Mouse (Mus musculus) midbrain, embryonic 14.5 days (tissue): ENCODE results near the gene Mrln. TPM values are rescaled to one million over a fixed set of nuclear protein-coding genes. Genes with fewer than 3 reads are reported as not detected.
A peak's percentile ranks its signal among the peaks of the same experiment; 100 is the strongest.

Experiments used
- ATAC-seq: fragments of 200-750 bp; cut with Nextera tagmentation; 2 replicates; pipeline ENCODE4 v1.8.0; 2017; ENCODE audit warnings: moderate number of reproducible peaks, moderate library complexity; ENCODE audit not compliant: low FRiP score, low TSS enrichment
- DNase-seq: peaks from one replicate; pipeline ENCODE4 v3.0.0-alpha.2; 2015
- H3K27ac ChIP-seq: fragments of 300-500 bp; sonication (generic); replicated peaks from 2 replicates; pipeline ENCODE4 v1.5.1; 2014; ENCODE audit warnings: mild to moderate bottlenecking, low read depth, low read length, moderate library complexity
- H3K27me3 ChIP-seq: fragments of 300-500 bp; sonication (generic); 2 replicates; pipeline ENCODE4 v1.6.1; 2014; ENCODE audit warnings: low read length, control low read depth, mixed read lengths; ENCODE audit not compliant: control insufficient read depth, insufficient read depth
- H3K36me3 ChIP-seq: fragments of 300-500 bp; sonication (generic); 2 replicates; pipeline ENCODE4 v1.6.1; 2014; ENCODE audit warnings: low read length, control low read depth; ENCODE audit not compliant: control insufficient read depth, insufficient read depth
- H3K4me1 ChIP-seq: fragments of 300-500 bp; sonication (generic); 2 replicates; pipeline ENCODE4 v1.6.1; 2014; ENCODE audit warnings: mild to moderate bottlenecking, antibody characterized with exemption, low read length, control low read depth; ENCODE audit not compliant: control insufficient read depth, insufficient read depth
- H3K4me2 ChIP-seq: fragments of 300-500 bp; sonication (generic); 2 replicates; pipeline ENCODE4 v1.6.1; 2014; ENCODE audit warnings: mild to moderate bottlenecking, low read length, moderate library complexity
- H3K4me3 ChIP-seq: fragments of 300-500 bp; sonication (generic); replicated peaks from 2 replicates; pipeline ENCODE4 v1.5.1; 2014; ENCODE audit warnings: low read depth, low read length
- H3K9ac ChIP-seq: fragments of 300-500 bp; sonication (generic); replicated peaks from 2 replicates; pipeline ENCODE4 v1.6.1; 2014; ENCODE audit warnings: mild to moderate bottlenecking, low read length, moderate library complexity
- H3K9me3 ChIP-seq: fragments of 300-500 bp; sonication (generic); 2 replicates; pipeline ENCODE4 v1.6.1; 2016; ENCODE audit warnings: low read length, control low read depth, mixed read lengths; ENCODE audit not compliant: control insufficient read depth
- WGBS: fragments of 180-500 bp; shearing (Covaris S2); extraction: QIAGEN DNeasy Blood & Tissue Kit; methylation state at CpG from one replicate; pipeline ENCODE4 v1.1.7; 2014; 5-methylcytosine and 5-hydroxymethylcytosine counted together
- polyA plus RNA-seq: library from polyadenylated mRNA; unstranded; fragments of >200 nt; fragmentation: Nextera tagmentation; extraction: Ambion mirVana; gene quantifications from 2 replicates; pipeline ENCODE4 v1.2.1, GENCODE M21; 2014

Mrln gene
- not detected in 2 replicates for polyA plus RNA-seq

DNA sequence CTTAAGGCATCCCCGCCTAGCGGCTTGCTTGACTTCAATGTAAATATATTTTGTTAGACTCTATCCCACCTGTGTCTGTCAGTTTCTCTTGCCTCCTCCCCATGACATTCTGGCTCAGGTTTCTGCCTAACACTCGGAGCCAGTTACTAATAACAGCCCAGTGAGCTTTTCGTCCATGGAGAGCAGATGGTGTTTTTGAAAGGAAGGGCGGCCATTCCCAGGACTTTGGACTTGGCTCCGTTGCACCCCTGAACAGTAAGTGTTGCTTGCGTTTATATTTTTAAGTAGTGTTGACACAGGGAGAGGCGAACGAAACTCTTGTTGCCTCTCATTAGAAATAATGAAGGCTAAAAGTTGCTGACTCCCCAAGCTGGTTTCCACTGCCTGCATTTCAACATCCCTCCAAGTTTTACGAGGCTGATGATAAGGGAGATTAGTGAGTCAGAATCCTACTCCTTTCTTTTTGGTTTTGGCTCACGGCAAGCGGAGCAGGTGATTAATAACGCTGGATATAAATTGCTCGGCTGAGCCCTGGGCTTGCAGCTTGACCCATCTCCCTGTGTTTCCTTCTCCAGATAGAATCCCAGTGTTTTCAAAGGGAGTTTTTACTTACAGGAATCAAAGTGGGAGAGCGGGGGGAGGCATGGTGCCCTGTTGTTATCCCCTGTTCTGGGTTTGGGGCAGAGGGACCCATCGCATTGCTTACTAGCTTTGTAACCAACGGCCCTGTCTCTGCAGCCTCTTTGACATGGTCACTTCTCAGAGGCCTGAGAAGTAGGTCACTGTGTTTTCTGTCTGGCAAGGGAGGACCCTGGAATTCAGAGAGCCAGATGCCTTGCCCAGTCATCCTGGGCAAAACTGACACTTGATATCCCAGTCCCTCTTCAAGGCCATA lies at the start of gene Mrln:
Gene Mrln (plus strand): TSS at position 160 of the 895 bp plus-strand sequence.
- H3K4me3 ChIP-seq: no peak within 1 kb of the TSS
- no peak within 1 kb of the TSS for H3K4me2 ChIP-seq
- H3K27me3 ChIP-seq: no peaks in the 10 kb centered on the region
- H3K4me1 ChIP-seq: 0 out of 2 replicates have a peak, but pooled peaks cover 2% of the 10 kb centered on the region
- no peaks in the 10 kb centered on the region for H3K9me3 ChIP-seq
- H3K36me3 ChIP-seq: no peaks in the 10 kb centered on the region
- H3K9ac ChIP-seq: no peak within 1 kb of the TSS
- 76% methylated on average over 17 of the region's 17 CpGs for WGBS
- DNase-seq (no peak), ATAC-seq (no peak)
- no peak within 1 kb of the TSS for H3K27ac ChIP-seq

DNA sequence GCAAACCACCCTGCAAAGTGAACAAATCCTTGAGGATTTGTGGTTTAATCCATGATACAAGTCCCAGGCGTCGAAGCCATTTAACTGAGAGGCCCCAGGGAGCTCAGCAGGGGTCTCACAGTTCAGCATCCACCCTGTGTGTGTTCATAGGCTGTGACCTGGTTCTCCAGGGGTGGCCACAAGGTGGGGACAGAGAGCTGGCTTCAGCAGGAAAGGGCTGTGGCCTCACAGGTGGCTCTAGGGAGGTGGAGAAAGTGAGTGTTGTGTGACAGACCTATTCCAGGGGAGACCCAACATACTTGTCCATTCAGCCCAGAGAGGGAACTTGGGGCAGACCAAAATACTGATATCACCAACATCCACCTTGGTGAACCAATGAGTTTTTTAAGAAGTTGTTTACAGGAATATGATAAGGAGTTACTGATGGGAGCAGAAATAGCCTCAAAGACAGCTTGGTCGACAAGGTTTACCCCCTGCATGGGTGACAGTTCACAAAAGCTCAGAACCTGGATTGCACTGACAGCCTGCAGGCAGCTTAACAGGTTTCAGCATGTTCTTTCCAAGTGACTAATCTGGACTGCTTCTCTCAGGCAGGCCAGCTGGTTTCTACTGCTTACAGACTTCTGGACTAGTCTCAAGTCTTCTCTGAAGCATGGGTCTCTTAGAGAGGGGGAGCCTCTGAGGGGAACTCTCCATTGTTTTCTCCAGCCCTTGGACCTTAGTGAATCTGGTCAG lies 47.9 kb upstream of the Mrln start:
- ATAC-seq (no peak), DNase-seq (no peak)
- H3K36me3 ChIP-seq: peaks cover 26% of the 10 kb centered on the region
- no peak overlapping the region for H3K9ac ChIP-seq
- 69% methylated on average over 3 of the region's 3 CpGs for WGBS
- H3K9me3 ChIP-seq: no peaks in the 10 kb centered on the region
- H3K4me2 ChIP-seq: no peak overlapping the region
- no peak overlapping the region for H3K4me3 ChIP-seq
- no peaks in the 10 kb centered on the region for H3K27me3 ChIP-seq
- no peaks in the 10 kb centered on the region for H3K4me1 ChIP-seq
- H3K27ac ChIP-seq: no peak overlapping the region

DNA sequence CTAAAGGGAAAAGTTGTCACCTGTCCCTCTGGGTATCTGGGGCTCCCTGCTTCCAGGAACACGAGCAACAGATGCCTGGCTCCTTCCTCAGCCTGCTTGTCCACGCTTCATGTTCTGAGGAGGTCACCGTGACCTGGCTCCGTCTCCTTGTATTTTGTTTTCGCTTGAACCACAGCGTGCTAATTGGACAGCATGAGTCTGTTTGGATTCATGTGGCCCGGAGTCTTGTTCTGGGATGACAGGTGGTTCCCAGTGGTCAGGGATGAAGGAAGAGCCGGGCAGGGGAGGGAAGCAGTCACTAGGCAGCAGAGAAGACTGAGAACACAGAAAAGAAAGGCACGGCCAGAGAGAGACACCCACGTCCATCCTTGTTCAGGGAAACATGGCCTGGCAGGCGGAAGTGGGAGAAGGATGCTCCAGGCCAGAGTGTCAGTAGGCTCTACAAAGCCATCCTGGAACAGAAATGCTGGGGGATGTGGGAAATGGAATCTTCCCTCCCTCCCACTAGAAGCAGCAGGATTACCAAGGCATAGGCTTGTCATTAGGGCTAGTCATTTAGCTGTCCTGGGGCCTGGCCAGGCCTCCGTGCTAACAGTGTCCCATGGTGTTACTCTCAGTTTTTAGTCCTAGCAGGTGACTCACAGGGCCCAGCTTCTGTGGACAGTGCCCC lies 44.7 kb upstream of the Mrln start:
- no peaks in the 10 kb centered on the region for H3K4me1 ChIP-seq
- H3K9ac ChIP-seq: no peak overlapping the region
- no peak overlapping the region for H3K4me2 ChIP-seq
- no peak overlapping the region for H3K4me3 ChIP-seq
- H3K9me3 ChIP-seq: no peaks in the 10 kb centered on the region
- DNase-seq: no peak
- H3K27ac ChIP-seq: 0 out of 2 replicates have a peak overlapping the region, but pooled peaks have one; percentile 17
- ATAC-seq: no peak
- no peaks in the 10 kb centered on the region for H3K27me3 ChIP-seq
- 81% methylated on average over 12 of the region's 12 CpGs for WGBS
- H3K36me3 ChIP-seq: peaks cover 21% of the 10 kb centered on the region

DNA sequence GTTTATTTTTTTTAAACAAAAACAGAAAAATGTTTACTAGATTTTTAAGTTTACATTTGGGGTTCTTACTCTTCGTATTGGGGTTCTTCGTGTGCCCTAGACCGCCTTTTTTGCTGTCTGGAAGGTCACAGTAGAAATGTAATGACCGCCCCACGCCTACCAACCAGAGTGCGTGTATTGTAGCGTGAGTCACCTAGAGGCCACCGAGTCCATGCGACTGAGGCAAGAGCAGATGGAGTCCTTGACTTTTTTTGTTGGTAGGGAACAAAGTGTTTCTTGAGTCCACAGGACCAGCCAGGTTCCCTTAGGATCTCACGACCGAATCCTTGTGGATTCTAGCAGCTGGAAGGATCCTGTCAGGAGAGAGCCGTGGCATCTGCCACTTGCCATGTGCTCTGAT lies 43.7 kb upstream of the Mrln start:
- Histone ChIP-seq H3K27ac (no peak overlapping the region), H3K4me1 (no peaks in the 10 kb centered on the region), H3K4me2 (no peak overlapping the region), H3K9me3 (no peaks in the 10 kb centered on the region), H3K4me3 (no peak overlapping the region), H3K27me3 (no peaks in the 10 kb centered on the region), H3K36me3 (peaks cover 11% of the 10 kb centered on the region), H3K9ac (no peak overlapping the region)
- DNase-seq (no peak), ATAC-seq (no peak)
- 93% methylated on average over 12 of the region's 12 CpGs for WGBS

DNA sequence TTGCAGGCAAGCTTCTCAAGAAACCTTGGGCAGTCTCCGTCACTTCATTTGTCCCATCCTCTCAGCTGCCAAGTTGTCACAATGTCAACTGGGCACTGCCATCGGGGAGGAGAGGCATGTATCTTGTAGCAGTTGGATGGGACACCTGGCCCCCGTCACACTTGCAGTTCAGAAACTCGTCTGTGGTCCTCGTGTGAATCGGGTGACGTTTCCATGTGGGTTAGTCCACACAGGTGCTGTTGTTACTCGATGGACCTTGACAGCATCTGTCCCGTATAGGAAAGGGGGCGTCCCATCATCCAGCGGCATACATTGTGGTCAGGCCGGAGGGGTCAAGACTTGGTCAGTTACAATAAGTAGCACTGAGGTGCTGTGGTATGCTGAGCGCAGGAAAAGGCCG lies 43.0 kb upstream of the Mrln start:
- no peak for ATAC-seq

DNA sequence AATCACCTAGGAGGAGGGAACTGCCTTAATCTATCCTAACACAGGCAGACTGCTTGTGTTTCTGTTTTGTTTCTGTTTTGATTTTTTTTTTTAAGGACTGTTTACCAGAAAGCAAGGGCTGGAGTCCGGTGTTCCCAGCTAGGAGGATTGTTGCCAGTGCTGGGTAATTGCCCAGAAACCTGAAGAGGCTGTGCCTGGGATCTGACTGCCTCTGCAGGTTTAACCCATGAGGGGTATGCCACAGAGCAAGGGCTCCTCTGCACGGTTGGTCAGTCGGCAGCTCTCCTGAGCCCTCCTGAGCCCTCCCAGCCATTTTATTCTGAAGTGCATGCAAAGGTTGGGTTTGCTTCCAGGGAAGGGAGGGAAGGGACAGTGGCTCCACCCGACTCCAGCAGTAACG lies 40.8 kb upstream of the Mrln start:
- Histone ChIP-seq H3K4me1 (peaks cover 4% of the 10 kb centered on the region; the same call in 1 of the 2 replicates), H3K27ac (peak overlapping the region; percentile 45; the same call in 1 of the 2 replicates), H3K9ac (peak overlapping the region; percentile 6; the same call in 1 of the 2 replicates), H3K4me3 (no peak overlapping the region), H3K27me3 (no peaks in the 10 kb centered on the region), H3K36me3 (0 out of 2 replicates have a peak, but pooled peaks cover 9% of the 10 kb centered on the region), H3K4me2 (no peak overlapping the region), H3K9me3 (no peaks in the 10 kb centered on the region)
- DNase-seq (no peak), ATAC-seq (no peak)
- WGBS: 46% methylated on average over 5 of the region's 5 CpGs

More for the DNA sequence above, 43.0 kb upstream of the Mrln start:
- Histone ChIP-seq H3K9me3 (no peaks in the 10 kb centered on the region), H3K27me3 (no peaks in the 10 kb centered on the region), H3K27ac (no peak overlapping the region), H3K4me2 (no peak overlapping the region), H3K4me1 (no peaks in the 10 kb centered on the region), H3K4me3 (no peak overlapping the region), H3K9ac (no peak overlapping the region), H3K36me3 (peaks cover 7% of the 10 kb centered on the region; the same call in 1 of the 2 replicates)
- WGBS: 93% methylated on average over 14 of the region's 14 CpGs
- DNase-seq: no peak

DNA sequence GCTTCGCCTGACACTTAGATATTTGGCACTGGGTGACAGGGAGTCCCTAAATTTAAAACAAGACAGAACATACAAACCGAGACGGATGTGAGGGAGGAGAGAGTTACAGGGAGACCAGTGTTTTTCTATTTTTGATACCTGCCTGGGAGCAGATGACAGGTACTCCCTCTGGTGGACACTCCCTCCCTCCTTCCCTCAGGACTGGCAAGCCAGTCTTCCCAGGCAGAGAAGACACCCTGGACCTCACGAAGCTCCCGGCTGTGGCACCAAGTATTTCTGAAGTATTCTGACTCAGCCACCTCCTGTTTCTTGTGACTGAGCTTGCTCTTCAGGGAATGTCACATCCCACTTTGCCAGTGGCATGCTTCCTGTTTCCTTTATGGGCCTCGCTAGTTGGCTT lies 38.6 kb upstream of the Mrln start:
- WGBS: 84% methylated on average over 6 of the region's 6 CpGs
- Histone ChIP-seq H3K27ac (no peak overlapping the region), H3K4me2 (no peak overlapping the region), H3K9ac (no peak overlapping the region), H3K27me3 (no peaks in the 10 kb centered on the region), H3K9me3 (no peaks in the 10 kb centered on the region), H3K4me1 (peaks cover 15% of the 10 kb centered on the region; the same call in 1 of the 2 replicates), H3K4me3 (no peak overlapping the region), H3K36me3 (0 out of 2 replicates have a peak, but pooled peaks cover 16% of the 10 kb centered on the region)
- ATAC-seq: no peak
- DNase-seq: peak; percentile 39

DNA sequence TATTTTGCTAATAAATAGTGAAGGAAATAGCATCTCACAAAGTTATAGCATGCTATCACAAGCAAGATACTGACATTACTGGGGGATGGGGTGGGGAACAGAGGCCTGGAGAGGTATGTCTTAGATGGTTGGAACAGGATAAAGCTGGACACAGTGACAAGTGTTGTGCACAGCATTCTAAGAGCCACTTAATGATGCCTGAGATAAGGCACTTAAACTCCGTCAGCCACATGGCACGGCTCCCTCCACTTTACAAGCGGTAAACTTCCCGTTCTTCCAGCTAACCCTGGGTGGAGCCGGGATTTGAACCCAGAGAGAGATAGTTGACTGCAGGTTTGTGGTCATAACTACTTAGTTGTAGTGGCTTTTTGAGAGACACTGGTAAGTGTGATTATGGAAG lies 38.0 kb upstream of the Mrln start:
- H3K27ac ChIP-seq: no peak overlapping the region
- no peak for DNase-seq
- H3K4me2 ChIP-seq: no peak overlapping the region
- peaks cover 15% of the 10 kb centered on the region; the same call in 1 of the 2 replicates for H3K4me1 ChIP-seq
- no peaks in the 10 kb centered on the region for H3K9me3 ChIP-seq
- no peak overlapping the region for H3K4me3 ChIP-seq
- 0 out of 2 replicates have a peak, but pooled peaks cover 18% of the 10 kb centered on the region for H3K36me3 ChIP-seq
- ATAC-seq: no peak
- no peak overlapping the region for H3K9ac ChIP-seq
- WGBS: 96% methylated on average over 5 of the region's 5 CpGs
- no peaks in the 10 kb centered on the region for H3K27me3 ChIP-seq
